Mouse (Mus musculus) kidney, postnatal 10 days (tissue): Measurements from ENCODE around the gene Mxra7.
"Not testable (repeated sequence)": the region's sequence is repeated elsewhere in the genome, so short reads cannot be mapped to it uniquely, and the experiment has no call there.

Experiments used
- DNase-seq: peaks from one replicate; pipeline ENCODE4 v3.0.0; 2021; ENCODE audit warnings: mixed read lengths

Mxra7 gene

DNA sequence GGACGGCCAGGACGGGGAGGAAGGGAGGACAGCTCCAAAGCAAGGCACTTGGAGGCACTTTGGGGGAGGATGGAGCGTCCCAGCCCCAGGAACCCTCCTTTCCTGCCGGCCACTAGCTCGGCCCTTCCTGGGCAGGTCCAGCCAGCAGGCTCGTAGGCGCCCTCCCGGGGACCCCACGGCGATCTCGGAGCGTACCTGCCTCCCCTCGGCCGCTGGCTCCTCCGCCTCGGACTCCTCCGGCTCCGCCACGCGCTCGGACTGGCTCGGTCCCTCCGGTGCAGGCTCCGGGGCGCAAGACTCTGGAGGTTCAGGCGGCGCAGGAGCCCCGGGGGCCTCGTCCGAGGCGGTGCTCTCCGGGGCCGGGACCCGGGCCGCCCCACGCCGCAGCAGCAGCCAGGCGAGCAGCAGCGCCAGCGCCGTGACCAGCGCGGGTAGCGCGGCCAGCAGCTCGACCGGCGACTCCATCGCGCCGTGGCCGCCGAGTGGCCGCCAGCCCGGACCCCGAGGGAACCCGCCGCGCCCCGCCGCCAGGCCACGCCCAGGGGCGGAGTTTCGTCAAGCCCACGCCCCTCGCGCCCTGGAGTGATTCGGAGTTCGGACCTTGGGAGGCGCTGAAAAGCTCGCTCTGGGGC lies at the start of gene Mxra7:
Mxra7 (minus strand) TSS at position 513 of the 632 bp plus-strand sequence.
- peak; percentile 93 for DNase-seq

DNA sequence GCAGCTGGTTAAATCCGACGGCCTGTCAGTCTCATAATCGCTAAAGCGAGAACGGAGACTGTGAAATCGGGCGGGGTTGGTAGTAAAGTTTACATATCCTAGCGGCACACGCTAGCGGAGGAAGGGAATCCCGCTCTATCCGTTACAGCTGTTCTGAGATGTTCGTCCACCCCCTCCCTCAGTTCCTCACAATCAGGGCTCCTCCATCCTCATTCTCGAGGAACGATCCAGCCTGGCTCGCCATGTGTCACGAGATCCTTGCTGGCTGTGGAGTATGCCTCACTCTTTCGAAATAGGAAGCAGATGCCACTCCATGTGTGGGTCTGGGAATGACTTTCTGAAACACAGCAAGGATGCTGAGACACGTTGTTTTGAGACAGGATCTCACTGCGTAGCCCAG lies 46.1 kb upstream of the Mxra7 start:
- DNase-seq: no peak

DNA sequence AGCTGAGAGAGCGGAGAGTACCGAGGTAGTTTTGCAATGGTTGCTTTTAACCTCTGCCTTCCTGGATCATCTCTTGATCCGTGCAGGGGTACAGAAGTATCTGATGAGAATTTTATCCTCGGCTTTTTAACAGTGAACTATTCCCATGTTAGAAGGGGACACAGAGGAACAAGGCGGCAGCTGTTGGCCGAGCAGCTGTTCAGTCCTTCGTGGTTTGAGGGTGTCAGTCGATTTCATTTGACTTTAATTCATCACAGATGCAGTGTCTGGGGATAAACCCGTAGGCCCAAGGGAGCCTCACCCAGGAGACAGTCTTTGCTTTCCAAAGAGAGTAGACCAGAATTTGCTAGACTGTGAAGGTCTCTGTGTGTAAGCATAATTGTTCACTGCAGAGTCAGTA lies 43.7 kb upstream of the Mxra7 start:
- no peak for DNase-seq

DNA sequence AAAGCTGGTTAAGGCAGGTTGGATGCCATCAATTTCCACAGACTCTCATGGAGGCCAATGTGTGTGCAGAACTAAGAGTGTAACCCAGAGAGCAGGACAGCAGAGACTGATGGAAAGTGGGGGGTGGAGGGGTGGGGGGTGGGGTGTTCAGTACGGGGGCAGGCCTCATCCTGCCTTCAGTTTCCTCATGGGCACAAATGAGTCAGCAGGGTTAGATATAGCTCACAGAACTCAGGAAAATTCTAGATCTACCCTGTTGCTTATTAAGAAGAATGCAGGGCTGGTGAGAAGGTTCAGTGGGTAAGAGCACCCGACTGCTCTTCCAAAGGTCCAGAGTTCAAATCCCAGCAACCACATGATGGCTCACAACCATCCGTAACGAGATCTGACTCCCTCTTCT lies 41.8 kb upstream of the Mxra7 start:
- no peak for DNase-seq

DNA sequence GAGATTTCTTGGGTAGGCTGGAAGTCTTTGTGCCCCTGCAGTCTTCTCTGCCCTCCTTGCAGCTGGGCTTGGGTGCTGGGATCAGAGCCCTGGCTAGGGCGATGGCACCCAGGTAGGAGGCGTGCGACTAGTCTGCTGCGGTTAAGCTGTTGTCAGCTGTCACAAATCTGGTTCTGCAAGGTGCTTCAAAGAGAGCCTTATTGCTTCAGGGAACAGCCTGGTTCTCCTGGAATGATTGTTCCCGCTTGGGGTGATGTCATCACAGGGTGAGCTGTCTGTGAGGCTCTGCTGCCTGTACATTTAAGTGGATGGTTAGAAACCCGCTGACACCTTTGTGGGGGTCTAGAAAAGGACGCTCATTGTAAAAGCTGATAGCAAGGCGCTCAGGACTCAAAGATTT lies 41.4 kb upstream of the Mxra7 start:
- DNase-seq: no peak

DNA sequence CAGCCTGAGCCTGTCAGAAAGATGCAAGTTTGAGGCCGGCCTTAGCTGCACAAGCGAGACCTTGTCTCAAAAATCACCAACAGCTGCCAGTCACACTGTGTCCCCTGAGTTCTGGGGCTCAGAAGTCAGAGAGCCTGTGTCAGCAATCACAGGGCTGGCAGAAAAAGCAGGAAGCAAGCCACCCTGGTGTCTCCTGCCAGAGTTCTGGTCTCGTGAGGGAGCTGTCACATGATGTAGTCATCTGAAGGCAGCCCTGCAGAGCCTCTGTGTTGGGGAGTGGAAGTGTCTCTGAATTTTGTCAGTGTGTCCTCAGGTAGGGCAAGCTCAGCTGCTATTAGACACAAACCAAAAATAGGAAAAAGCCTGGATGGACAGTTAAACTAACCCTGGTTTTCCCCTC lies 40.3 kb upstream of the Mxra7 start:
- peak; percentile 60 for DNase-seq

DNA sequence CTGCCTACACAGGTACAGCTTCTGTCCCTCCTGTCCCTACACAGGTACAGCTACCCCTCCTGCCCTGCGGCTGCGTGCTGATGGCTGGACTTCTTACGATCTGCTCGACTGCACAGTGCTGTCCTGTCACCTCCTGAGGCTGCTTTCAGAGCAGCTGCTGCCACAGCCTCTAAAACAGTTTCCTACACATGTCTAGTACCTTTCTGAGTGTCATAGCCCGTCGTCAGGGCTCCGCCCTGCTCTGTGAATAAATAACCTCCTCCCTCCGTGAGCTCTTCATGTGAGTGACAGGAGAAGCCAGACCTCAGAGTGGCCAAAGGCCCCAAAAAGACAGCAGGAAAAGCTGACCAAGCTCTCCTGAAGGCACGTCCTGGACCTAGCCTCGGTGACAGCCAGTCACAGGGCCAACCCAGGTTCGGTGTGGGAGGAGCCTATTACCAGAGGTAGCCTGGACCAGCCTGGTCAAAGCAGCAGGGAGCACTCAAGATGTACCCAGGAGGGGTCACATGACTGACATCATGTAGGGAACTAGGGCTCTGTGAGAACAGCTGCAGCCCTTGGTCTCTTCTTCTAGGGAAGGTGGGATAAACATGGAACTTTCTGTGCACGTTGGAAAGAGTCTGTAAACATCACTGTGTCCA lies 38.2 kb upstream of the Mxra7 start:
- peak; percentile 26 for DNase-seq

DNA sequence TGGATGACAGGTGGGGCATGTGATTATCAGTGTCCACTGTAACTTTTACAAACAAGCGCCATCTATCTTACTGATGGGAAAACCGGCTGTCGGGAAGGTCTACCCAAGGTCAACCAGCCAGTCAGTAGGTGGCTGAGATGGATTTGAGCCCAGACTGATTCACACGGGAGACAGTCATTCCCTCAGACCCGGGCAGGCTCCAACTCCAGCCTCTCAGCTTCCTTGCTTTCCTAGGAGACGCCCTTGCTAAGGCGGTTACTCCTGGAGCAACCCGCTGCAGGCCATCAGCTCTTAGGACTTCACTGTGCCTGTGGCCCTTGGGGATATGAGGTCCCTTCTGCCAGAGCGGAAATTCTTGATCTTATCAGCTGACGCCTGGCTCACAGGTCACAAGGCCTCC lies 36.6 kb upstream of the Mxra7 start:
- DNase-seq: no peak

DNA sequence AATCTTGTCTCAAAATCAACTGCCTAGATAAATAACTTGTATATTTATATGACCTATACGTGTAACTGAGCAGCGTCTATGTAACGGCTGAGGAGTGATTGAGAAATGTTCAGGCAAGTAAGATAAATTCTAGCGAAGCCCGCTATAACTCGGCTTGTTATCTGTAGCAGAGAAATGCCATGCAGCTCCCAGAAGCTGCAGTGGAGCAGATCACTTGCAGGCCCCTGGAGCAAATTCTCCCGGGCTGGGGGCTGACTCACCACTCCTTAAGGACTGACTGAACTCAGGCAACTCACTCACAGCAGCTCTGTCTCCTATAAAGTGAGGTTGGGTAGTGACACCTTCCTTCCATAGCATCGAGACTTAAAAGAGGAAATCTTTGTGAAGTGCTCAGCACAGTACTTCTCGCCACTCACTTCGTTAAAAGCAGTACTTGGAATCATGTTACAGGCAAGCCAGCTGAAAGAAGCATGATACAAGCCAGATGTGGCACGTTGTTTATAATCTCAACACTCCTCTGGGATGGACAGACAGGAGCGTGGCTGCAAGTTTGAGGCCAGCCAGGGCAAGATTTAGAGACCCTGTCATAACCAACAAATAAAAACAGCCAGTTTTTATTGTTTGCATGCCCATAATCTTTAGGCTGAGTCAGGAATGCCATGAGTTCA lies 29.5 kb upstream of the Mxra7 start:
- DNase-seq: no peak

DNA sequence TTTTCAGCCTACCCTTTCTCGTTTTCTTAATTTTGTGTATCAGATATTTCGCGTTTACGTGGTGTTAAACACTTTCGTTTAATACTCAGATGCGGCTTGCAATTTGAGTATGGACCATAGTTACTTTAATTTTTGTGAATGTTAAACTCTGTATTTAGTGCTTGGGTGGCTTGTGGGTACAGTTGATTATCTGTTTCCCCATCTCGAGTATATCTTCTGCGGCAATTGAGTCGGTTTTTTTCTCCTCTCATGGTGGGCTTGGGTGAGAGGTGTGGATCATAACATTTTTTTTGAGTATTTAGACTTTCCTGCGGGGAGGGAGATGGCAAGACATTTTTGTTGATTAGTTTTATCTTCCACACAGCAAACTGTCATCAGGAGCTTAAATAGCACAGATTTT lies 26.4 kb upstream of the Mxra7 start:
- DNase-seq: no peak

DNA sequence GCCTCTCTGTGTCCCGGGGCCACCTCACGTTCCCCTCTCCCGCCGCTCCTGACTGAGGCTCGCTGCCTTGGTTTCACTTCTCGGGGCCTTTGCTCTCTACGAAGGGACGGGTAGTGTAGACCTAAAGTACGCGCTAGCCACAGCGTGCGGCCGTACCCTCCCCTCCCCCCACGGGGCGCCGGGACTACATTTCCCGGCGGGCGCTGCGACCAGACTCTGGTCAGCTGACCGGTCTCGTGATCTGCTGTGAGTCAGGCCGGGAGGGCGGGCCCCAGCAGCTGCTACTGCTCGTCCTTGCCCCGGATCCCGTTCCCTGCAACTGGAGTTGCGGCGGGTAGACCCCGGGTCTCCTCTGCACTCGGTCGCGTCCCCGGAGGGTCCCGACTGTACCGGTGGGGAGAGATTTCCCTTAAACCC lies 25.7 kb upstream of the Mxra7 start:
- DNase-seq: peak; percentile 99

DNA sequence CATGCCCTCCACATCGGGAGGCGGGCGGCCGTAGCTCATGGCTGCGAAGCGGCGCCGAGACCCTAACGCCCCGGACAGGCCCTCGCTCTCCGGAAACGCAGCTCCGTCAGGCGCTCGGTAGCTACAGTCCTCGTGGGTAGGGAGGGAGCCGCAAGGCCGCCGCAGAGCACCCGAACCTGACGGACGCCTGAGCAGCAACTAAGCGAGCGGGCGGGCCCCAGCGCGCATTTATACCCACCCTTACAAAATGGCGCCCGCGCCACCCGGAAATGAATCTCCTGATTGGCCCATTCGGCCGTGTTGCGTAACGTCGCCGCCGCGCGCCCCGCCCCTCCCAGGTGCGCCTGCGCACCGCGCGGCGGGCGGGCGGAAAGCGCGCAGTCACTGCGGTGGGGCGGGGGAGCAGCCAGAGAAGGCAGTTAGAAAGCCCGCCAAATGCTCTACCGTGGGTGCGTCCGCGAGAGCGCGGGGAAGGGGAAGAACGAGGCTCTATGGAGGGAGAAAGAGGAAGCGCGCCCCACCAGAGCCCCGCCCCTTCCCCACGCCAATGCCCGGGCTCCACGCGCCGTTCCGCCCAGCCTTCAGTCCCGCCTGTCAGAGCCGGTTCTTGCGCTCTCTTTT lies 25.2 kb upstream of the Mxra7 start, which contains the start of gene Srsf2:
Srsf2 (minus strand) TSS at position 204 of the 621 bp plus-strand sequence.
- DNase-seq: peak; percentile 97

DNA sequence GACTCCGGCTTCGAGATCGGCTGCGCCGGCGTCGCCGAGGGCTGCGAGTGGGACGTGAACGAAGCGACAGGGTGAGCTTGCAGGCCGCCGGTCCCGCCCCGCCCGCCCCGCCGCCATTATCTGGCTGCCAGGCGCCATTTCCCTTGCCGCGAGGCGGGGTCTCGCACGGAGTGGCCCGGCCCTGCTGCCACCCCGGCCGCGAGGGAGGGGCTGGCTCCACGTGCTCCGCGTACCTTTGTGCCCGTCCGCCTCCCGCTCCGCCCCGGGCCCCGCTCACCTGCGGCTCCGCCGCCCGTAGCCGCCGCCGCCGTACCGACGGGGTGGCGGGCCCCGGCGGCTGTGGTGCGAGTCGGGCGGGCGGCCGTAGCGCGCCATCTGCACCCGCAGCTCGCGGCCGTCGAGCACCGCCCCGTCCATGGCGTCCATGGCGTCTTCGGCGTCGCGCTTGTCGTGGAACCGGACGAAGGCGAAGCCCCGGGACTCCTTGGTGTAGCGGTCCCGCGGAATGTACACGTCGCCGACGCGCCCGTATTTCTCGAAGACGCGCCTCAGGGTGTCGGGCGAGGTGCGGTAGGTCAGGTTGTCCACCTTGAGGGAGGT lies 24.5 kb upstream of the Mxra7 start, which contains the start of gene Mfsd11:
Mfsd11 (plus strand) TSS at position 150 of the 600 bp plus-strand sequence.
- peak; percentile 92 for DNase-seq

DNA sequence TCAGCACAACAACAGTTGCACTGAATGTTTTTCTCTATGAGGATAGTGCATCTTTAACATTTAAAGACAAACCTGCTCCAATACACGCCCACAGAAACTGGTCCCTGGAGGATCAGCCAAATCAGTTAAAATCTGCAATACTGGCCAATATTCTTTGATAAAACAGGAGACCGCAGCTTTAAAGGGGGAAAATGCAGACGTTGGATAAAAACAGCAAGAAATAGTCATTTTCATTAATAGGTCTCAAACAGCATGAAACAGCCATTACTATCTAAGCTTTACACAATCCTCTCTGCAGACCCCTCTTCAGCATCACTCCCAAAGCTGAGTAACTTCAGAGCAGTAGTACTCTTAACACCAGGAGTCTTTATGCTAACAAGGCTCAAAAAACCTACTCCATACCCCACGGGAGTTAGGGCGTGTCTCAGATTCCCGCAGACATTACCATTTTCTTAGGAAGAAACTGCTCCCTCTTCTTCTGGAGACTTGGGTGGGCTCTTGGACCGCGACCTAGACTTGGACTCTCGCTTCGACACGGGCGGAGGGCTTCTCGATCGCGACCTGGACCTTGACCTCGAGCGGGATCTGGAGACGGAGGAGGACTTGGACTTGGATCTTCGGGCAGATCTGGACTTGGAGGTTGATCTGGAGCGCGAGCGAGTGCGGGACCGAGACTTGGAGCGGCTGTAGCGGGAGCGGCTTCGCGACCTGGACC lies 23.9 kb upstream of the Mxra7 start:
- no peak for DNase-seq

DNA sequence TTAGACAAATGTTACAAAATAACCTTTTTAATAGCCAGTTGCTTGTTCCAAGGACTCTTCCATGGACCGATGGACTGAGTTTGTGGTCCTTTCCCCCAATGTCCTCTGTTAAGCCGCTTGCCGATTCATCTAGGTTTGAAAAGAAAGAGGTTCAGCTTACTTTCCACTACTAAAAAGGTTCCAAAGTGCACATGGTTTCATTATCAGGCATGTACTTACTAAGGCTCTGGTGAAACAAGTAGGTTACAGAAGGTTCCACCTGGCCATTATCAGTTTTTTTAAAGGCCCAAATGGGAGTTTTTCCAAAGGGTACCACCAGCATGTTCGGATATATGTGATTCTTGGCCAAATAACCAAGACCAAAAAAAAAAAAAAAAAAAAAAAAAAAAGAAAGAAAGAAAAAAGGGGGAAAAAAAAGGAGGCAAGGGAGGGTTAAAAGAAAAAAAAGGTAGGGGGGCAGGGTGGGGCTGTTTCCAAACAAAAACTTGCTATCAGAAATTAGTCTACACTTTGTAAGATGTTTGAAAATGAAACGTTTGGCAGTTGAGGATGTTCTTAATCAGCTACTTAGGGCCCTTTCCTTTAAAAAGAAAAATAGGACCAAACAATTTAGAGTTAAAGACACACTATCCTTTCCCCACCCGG lies 23.1 kb upstream of the Mxra7 start:
- DNase-seq: no peak

DNA sequence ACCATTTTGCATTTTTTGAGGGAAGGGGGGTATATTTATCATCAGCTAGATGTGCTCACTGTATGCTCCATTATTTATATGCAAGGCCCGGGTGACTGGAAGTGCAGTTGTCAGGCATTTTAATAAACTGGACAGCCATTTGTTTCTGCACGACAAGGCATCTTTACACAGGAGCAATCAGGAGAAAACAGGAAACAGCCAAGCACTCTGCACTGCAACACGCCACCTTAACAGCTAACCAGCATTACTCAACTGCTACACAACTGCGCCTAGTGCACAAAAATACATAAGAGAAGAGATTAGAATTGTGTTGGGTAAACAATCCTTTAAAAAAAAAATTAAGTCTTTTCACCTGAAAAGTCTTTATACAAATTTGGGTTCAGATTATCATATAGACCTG lies 22.2 kb upstream of the Mxra7 start:
- no peak for DNase-seq

DNA sequence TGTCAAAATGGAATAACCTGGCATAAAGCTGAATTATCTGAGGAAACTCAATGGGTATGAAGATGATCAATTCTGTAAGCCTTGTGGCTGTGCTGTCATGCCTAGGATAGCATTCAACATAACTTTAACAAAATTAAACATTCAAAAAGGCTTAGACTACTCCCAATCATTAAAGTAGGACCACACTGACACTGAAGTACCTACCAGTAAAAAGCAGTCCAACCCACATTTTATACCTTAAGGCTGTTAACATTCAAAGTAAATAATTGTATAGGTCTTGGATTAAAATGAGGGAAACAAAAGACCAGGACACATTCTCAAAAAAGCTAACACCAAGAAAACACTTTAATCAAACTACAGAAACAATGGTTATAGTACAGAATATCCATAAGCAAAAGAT lies 21.7 kb upstream of the Mxra7 start:
- no peak for DNase-seq

DNA sequence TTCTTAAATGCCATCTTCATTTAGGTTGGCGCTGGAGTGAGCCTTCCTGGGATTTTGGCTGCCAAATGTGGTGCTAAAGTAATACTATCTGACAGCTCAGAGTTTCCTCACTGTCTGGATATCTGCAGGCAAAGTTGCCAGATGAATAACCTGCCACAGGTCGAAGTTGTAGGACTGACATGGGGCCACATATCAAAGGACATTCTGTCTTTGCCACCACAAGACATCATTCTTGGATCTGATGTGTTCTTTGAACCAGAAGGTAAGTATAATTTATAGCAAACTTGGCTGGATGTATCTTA lies 21.0 kb upstream of the Mxra7 start:
- DNase-seq: not testable (repeated sequence)

DNA sequence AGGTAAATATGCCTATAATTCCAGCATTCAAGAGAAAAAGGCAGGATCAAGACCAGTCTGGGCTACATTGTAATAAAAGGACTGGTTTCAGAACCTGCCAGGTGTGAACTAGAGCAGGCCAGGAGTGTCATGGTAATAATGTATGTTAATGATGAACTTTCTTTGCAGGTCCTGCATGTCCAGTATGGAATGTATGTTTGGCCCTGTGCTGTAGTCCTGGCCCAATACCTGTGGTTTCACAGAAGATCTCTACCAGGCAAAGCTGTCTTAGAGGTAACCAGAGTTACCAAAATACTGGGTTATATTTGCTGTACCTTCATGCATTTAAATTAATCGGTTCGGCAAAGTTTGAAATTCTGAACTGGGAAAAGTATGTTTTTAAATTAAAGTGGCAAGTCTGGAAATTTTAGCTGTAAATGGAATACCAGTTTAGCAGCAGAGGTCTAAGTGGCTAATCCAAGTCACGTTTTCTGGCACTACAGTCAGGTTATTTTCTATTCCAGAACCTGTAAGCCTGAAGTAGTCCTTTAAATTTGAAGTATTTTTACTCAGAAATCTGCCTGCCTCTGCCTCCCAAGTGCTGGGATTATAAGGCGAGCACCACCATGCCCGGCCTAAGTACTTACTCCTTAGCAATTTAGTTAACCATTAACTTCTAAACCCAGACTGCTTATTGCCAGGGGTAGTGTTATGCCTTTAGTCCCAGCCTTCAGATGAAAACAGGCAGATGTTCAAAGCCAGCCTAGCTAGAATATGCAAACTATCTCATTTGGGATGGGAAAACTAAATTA lies 20.4 kb upstream of the Mxra7 start:
- no peak for DNase-seq

DNA sequence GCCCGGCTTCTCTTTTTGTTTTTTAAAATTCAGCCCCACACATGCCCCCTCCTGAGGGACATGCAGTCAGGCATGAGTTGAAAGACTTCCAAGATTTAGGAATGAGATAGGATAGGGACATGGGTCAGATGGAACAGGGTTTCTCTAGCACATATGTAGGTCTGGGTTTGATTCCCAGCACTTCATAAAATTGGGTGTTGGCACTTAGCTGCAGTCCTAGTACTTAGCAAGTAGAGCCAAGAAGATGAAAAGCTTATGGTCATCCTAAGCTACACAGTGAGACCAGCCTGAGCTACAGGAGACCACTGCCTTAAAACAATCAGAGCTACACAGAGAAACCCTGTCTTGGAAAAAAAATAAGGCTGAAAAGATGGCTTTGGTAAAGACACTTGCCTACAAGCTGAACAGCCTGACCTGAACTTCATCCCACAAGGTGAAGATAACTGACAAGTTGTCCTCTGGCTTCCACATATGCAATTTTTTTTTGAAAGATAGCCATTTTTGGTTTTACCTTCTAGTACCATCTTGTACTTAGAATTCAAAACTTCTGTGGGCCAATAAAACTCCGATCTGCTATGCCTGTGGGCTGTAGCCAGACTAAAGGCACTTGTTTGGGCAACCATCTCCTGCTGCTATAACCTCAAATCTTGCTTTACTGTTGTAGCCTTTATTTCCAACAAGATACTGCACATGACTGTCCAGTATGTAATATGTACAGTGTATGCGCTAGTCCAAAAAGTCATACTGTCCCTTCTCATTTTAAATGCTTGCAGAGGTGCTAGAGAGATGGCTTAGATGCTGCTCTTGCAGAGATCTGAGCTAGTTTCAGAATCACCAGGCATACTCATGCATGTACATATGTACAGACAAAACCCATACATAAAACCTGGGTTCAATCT lies 19.6 kb upstream of the Mxra7 start:
- DNase-seq: no peak
